Mouse (Mus musculus) B cell, adult 2 months (primary cell): ENCODE results near the gene Cyp4f37.
"Not testable (repeated sequence)": the region's sequence is repeated elsewhere in the genome, so short reads cannot be mapped to it uniquely, and the experiment has no call there.

ENCODE experiments used
- DNase-seq, 2 experiments: peaks; one replicate each; pipeline ENCODE4 v3.0.0; 2022

Cyp4f37 gene

DNA sequence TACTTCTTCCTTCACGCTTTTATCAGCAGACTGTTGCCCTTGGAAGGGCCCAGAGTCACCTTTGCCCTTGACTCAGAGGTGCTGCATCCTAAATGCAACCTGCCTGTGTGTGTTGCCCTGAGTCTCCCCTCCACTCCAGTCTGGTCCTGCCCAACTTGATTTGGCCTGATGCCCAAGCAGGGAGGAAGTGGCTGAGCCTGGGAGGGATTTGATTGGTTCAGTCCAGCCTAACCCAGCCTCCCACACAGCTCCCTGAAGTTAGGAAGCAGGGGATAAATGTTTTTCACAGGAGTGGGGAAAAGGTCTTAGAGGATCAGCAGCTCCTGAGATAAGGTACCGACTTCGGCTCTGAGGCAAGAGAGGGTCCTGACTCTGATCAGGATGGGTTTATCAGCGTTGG lies at the start of gene Cyp4f37:
Gene Cyp4f37 (plus strand): TSS at position 292 of the 400 bp plus-strand sequence.
- not testable (repeated sequence) for DNase-seq

DNA sequence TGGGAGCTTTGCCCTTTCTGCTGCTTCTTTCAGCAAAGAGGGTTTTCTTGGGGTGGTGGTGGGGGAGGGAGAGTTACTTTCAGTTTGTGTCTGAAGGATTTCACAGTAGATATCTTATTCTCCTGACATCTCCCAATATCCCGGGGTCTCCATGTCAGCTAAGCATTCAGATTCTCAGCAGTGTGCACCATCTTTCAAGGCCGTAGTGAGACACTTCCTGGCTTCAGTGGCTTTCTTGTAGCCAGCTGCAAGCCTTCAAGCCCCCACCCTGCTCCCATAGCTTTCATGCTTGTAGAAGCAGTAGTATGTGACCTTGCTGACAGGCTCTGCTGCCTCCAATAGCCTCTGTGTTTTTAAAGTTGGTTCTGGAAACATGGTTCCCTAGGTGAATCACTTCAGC lies 47.8 kb upstream of the Cyp4f37 start:
- DNase-seq = not testable (repeated sequence)

DNA sequence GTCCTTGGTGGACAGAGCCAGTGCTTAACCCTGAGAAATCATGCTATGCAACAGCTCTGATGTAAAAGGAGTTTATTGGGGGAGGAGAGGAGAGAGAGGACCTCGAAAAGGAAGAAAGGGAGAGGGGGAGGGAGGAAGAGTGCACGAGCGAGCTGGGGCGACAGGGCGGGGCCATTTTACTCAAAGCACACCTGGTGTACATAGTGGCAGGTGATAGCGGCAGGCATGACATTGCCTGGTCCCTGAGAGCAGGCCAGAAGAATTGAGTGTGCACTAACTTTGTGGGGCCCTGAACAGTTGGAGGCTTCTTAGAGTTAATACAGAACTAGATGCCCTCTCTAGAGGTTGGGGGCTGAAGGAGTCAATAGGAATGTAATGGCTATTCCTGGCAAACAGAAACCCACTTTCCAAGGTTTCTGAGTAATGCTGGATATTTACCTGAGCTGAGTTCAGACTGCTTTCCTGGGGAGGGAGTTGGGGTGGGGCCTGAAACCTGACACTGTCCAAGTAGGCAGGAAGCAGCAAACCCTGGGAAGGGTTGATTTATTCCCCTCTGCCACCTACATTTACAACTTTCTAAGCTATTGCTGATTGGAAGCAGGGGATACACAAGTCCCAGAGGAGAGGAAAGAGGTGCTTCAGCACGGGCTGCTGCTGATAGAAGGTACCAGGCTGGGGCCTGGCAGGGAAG lies 43.5 kb upstream of the Cyp4f37 start:
- no peak for DNase-seq

DNA sequence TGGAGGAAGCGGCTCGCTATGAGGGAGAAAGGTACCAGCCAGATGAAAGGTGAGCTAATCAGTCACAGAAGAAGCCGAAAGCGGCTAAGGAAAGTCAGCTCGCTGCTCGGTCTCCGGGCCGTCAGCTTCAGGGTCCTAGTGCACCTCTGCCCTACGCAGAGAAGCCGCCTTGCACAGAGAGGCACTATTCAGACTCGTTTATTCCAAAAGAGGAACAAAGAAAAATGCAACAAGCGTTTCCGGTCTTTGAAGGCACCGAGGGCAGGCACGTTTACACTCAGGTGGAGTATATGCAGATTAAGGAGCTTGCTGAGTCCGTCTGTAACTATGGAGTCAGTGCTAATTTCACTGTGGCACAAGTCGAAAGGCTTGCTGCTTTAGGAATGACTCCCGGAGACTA lies 24.6 kb upstream of the Cyp4f37 start:
- DNase-seq = no peak

DNA sequence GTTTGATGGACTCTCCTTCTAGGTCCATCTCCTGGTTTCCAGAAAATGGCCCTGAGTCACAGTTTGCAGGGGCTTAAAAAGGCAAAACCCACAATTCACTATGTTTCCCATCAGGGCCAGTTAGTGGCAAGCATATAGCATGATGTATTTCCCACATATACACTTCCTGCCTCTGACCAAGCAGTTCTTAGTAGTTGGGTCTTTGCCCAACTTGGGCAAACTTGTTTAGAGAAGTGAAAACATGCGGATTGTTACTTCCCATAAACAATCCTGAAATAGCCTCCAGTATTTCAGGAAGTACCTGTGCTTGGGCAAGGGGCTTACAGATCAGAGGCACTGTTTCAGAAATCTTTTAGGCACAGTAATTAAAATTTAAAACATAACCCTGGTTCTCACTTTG lies 13.1 kb upstream of the Cyp4f37 start:
- DNase-seq = no peak

DNA sequence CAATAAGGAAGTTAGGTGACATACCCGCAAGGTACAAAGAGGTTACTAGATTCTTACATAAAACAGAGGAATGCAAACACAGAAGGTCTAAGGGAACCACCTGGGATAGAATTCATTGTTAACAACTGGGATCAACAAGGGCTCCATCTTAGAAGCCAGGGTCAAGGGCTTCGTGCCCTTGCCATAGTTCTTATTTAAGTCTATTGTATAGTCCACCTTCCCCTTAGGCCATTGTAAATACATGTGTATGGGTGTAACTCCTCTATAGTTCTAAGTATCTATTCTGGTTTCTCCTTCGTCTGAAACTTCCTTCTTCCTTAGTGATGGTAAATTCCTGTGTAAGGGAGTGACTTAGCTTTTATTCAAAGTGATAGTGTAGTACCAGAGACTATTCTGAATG lies 10.9 kb upstream of the Cyp4f37 start:
- not testable (repeated sequence) for DNase-seq

DNA sequence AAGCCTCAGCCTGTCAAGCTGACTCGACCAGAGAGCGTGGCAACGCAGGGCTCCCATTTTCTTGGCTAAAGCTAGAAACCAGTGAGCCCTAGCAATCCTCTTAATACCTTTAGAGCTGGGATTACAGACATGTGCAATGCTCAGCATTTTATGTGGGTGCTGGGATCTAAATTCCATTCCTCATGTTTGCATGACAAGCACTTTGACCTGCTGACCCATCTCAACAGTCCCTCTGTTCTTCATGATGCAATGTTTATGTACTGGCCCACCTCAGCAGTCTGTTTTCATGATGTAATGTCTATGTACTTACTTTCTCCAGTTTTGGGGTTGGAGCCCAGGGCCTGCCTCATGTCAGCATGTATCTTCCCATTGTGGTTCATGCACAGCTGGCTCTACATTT lies 10.2 kb upstream of the Cyp4f37 start:
- DNase-seq = no peak

DNA sequence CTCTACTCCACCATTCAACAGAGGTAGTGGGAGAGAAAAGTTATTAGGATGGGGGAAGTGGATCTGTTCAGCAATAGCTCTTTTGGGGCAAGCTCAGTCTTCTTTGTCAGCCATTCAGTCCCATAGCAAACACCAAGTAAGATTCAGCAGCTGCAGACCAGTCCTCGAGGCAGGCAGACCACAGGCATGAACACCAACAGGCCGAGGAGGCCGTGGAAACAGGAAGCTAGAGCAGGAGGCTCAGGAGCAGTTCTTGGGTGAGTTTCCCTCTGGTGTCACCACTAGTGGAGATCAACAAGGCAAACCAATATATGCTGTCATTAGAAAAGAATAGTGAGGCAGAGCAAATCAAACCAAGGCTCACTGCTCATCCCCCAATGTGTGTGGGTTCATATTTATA lies 8.7 kb upstream of the Cyp4f37 start:
- no peak for DNase-seq

DNA sequence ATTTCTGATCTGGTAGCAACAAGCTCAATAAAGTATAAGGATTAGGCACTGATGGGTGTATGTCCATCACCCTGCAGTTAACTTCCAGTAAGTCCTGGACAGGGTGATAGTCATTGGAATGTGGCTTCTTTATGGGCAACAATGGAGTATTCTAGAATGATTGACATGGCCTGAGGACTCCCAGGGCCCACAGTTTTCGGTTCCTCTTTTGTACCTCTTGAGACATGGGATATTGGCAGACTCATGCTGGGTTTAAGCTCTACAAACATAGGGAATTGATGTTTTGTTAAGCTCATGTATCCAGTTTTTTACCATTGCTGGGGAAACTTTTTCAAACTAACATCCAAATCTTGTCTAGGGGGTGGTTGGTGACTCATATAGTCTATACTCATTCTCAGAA lies 3.9 kb upstream of the Cyp4f37 start:
- no peak for DNase-seq

DNA sequence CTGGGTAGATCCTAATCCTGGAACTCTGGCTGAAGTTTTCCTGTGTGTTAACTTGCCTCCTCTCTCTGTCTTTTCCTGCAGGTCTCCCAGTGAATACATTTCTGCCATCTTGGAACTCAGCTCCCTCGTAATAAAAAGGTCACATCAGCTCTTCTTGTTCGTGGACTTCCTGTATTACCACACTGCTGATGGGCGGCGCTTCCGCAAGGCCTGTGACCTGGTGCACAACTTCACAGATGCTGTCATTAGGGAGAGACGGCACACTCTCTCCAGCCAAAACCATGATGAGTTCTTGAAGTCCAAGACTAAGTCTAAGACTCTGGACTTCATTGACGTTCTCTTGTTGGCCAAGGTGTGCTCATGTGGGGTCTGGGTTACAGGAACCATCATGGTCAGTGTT lies 8.6 kb downstream of the Cyp4f37 start:
- not testable (repeated sequence) for DNase-seq

DNA sequence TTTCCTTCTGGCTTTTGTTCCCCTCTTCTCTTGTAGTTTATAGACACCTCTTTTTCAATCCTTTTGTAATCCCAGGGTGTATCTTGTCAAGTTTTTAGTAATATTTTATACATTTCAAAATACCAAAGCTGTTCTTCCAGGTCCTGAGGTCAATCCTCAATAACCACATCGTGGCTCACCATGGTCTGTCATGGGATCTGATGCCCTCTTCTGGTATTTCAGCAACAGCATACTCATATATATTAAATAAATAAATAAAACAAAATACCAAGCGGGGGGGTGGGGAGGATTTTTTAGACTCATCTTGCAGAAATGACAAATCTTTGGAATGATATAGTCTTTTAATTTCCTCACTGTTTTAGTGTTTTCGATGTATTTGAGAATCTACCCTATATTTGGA lies 10.8 kb downstream of the Cyp4f37 start:
- DNase-seq = no peak

DNA sequence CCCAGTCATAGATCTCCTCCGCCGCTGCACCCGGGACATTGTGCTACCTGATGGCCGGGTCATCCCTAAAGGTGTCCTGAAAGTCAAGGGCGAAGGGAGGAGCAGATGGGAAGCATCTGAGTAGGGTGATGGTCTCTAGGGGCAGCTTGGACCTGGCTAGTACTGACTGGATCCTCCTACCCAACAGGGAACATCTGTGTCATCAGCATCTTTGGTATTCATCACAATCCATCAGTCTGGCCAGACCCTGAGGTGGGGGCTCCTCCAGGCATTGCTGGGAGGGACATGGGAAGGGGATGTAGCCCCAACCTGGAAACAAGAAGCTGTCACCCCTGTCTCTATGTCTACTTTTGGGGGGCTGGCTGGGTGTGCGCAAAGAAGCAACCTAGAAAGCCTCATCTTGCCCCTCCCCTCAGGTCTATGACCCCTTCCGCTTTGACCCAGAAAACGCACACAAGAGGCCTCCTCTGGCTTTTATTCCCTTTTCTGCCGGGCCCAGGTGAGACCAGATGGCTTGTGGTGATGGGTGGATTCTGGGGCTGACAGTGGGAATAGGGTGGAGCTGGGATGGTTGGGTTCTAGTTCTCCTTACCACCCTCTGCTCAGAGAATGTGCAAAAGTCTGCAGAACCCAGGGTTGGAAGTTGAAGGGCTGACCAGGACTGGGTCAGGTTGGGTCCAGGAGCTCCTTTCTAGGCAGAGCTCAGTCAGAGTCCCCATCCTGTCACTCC lies 13.3 kb downstream of the Cyp4f37 start:
- peak in 1 of 2 experiments; percentile 0 for DNase-seq

DNA sequence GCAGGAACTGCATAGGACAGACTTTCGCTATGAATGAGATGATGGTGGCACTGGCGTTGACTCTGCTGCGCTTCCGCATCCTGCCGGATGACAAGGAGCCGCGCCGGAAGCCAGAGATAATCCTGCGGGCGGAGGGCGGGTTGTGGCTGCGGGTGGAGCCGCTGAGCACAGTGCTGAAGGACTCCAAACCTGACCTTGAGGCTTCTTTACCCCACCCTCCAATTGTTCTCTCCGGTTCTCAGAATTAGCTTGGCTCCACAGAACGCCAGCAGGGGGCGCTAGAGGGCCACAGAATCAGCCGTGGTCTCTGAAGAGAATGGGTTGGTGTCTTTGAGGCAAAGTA lies 13.8 kb downstream of the Cyp4f37 start:
- peak; percentile 82 to 83 for DNase-seq

DNA sequence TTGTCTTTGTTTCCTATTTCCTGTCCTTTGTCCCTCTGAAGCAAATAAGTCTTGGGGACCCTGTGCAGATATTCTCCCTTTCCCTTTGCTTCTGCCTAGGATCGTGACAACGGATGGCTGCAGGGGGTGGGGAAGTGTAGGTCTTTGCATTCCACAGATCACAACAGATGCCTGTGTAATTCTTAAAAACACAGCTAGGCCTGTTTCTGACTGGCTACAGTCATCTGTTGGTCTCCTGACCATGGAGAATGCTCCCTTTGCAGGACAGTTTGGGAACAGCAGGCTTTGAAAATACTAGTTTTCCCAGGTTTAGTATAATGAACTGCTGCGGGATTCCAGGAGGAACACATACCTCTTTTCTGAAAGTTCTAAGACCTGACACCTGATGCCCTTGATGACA lies 15.2 kb downstream of the Cyp4f37 start:
- DNase-seq = no peak

DNA sequence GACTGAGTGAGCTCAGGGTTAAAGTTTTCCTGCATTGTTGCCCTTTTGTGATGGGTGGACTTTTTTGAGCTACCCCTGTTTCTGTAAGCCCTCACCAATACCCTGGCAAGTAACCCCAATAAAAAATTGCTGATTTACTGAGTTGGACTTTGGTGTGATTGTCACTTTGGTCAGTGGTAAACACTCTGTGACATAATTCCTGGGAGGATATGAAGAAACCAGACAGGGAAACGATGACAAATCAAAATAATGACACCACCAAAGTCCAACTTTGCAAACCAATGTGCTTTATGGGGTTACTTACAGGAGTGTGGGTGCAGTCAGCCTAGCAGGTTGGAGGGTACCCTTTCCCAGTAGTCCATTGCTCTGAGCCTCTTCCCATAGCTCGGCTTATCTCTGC lies 16.0 kb downstream of the Cyp4f37 start:
- no peak for DNase-seq

DNA sequence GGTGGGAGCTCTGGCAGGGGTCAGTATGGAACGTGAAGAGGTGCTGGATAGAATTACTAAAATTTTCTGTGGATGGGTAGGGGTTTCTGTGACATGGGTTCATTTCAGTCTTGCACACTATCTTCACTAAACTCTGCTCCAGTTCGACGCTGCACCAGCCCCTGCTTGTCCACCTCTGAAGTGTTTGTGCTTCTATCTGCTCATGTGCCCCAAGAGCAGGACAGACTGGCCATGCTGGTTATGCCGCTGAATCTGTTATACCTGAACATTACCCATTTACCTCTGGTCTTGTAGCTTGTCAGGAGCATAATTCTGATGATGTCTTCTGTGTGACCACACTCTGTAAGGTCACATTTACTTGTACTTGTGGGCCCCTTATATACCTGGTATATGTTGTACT lies 25.5 kb downstream of the Cyp4f37 start:
- no peak for DNase-seq

DNA sequence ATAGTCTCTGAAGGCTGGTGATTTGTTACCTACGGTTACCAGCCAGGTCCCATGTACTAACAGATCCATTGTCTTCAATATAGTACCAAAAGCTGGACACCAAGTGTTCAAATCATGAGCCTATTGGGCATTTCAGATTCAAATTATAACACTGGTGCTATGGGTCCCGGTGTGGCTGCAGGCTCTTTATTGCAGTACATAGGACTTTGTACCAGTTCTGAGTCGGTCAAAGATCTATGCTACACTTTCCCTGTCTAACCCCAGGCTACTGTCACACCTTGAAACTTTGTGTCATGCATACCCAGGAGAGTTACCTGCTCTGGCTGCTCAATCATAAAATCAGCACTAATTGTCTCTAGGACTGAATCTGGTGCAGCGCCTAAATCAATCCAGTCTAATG lies 32.8 kb downstream of the Cyp4f37 start:
- no peak for DNase-seq

DNA sequence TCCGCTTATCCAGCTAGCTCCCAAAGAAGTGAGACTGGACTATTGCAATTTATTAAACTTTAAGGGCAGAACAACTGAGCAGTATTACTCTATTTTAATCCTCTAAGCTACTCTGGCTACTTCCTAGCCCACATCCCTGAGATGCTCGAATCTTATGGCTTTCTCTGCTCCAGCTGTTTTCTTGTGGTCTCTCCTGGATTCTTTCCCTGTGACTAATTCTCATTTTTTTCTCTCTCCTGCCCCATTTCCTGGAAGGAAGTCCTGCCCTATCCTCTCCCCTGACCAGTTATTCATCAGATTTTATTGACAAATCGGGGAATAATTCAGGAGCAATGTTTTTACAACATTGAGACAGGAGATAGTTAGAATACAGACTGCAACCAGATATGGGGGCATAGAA lies 35.9 kb downstream of the Cyp4f37 start:
- no peak for DNase-seq

DNA sequence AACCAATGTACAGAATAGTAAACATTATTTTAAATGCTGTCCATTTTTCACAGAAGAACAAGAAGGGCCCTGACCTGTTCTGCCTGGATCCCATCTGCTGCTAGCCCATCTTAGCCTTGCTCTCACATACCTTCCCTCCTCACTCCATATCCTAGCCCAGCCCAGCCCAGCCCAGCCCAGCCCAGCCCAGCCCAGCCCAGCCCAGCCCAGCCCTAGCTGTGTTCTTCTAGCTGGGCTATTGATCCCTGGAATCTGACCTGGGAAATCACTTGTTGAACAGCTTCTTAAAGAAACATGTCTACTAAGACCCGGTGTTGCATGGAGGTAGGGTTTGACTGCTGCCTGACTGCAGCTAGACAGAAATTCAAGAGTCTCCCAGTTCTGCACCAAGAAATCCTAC lies 37.1 kb downstream of the Cyp4f37 start:
- DNase-seq = no peak

DNA sequence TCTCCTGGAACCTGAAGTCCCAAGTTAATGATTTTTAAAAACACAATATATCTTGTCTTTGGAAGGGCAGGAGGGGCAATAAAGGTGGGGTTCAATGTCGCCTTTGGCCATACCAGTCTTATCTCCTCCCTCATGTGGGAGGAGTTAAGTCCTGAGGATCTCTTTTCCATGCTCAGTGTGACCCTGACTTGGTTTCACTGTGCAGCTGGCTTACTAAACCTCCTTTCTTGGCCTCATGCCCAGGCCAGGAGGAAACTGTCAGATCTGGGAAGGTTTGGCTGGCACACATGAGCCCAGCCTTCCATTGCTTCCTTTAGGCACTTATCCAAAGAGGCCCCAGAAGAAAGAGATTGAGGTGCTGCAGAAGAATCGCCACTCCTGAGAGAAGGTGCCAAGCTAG lies 37.6 kb downstream of the Cyp4f37 start, which contains the start of gene Cyp4f40:
Gene Cyp4f40 (plus strand): TSS at position 189 of the 400 bp plus-strand sequence.
- no peak for DNase-seq

DNA sequence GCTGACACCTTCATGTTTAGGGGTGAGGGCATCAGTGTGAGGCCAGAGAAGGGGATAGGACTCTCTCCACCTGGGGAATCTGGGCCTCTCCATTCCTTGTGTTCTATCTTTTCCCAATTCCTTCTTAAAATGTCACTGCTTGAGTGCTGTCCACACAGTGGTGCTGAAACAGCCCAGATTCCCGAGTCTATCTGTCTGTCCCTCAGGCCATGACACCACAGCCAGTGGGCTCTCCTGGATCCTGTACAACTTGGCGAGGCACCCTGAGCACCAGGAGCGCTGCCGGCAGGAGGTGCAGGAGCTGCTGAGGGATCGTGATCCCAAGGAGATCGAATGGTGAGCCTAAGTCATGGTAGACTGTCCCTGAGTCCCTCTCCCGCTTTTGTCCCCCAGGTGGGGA lies 52.9 kb downstream of the Cyp4f37 start:
- DNase-seq = no peak

DNA sequence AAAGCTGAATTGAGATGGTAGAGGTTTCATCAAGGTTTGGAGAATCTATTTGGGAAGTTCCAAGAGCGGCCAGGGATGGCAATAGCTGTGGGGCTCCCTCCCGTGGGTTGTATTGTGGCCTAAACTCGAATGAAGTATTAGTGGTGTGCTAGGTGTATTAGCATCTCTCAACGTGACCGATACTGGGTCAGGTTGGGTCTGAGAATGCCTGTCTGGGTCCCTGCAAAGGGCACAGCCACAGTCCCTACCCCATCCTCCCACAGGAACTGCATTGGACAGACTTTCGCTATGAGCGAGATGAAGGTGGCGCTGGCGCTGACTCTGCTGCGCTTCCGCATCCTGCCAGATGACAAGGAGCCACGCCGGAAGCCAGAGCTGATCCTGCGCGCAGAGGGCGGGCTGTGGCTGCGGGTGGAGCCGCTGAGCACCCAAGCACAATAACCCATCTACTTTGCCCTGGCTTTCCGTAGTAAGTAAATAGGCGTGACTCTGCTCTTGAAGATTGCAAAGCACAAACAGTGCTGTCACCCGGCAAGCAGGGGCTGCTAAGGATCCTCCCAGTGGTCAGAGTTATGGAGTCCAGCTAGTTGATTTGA lies 55.0 kb downstream of the Cyp4f37 start:
- DNase-seq = no peak

DNA sequence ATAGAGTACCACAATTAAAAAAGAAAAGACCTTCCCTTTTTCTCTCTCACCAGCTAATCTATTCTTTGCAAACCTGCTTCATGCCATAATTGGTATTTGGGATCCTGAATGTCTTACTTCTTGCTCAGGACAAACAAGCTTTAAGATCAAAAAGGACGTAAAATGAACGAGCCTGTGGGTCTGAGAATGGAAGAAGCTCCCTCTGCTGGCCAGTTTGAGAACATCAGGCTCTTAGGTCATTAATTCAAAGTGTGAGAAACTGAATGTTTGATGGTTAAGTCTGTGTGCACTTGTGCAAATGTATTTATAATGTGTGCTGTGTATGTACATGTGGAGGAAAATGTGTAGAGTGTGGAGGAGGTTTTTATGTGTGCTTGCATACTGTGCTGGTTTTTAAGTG lies 59.3 kb downstream of the Cyp4f37 start:
- peak; percentile 59 to 67 for DNase-seq

DNA sequence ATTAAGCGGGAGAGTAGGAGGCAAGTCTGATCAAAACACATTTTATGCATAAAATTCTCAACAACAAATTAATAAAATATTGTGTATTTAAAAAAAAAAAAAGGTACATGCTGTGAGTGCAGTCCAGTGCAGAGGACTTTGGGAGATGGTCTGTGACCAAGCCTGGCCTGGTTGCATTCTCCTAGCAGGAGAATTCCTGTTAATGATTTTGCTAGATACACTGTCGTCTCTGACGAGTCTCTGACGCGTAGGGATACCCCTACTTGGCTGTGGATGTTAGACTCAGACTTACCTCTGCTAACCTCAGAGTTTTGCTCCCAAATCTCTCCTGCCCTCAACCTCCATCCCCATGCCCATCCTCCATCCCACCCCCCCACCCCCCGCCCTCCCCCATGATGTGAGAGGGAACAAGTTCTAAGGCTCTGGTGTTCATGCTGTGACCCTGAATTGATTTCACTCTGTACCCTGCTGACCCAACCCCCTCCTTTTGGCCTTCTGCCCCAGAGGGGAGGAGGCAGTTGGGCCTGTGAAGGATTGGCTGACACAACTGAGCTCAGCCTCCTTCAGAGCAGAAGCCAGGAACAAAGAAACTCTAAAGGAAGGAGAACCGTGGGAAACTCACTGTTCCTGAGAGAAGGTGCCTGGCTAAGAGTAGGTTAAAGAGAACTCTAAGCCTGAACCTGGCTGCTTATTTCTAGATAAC lies 64.1 kb downstream of the Cyp4f37 start, which contains the start of gene Cyp4f15:
Gene Cyp4f15 (plus strand): TSS at position 580 of the 703 bp plus-strand sequence.
- no peak for DNase-seq
